Mouse (Mus musculus) cerebellum, adult (tissue): ENCODE data around the gene Cd200r3.

Source experiments
- ATAC-seq: cut with Nextera tagmentation; 2 replicates; pipeline ENCODE4 v1.9.2; 2017; ENCODE audit warnings: mild to moderate bottlenecking, moderate library complexity, mixed read lengths; ENCODE audit not compliant: insufficient number of reproducible peaks, low FRiP score, low TSS enrichment

Gene Cd200r3

DNA sequence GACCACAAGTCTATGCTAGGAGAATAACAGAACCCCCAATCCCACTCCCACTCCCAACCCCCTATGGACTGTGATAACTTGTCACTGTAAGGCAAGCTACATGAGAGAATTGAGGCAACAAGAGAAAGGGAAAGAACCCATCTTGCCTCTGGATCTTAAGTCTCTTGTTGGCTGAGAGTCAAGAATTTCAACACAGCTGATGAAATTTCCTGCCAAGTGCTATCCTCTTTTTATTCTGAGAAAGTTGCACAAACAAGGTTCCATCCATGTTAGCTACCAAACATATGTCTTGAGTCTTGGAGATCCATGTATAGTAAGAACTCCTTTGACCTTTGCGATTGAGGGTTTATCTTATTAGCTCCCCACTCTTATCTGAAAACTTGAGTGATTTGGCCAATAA lies 86.0 kb downstream of the Cd200r3 start:
- ATAC-seq: no peak

DNA sequence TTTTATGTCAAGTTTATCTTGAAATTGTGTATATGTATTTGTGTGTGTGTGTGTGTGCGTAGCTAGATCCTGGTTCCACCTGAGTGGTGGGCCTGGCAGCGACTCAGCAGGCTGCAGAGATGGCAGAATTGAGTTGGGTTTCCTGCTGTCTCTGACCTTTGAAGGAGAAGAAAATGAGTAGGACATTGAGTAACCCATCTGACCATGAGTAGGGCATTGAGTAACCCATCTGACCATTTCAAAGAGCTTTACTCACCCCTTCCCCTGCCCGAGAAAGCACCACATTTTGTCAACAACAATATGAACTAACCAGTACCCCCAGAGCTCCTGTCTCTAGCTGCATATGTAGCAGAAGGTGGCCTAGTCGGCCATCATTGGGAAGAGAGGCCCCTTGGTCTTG lies 86.6 kb downstream of the Cd200r3 start:
- no peak for ATAC-seq

DNA sequence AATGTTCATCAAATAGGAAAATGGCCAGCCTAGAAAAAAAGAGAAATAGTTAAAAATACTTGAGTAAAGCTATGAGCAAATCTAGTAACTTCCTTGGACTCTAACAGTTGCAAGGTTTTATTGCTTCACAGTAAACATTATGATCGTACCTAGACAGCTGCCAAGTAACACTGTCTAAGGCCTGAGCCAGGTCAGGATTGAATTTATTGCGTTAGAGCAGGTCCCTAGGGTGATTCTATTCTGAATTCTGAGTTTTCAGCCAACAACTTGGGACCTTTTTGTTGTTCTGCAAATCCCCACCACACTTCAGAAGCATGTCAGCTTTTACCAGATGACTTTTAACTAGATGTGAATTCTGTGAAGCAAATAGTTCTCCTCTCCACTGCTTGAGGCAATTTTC lies 87.3 kb downstream of the Cd200r3 start:
- ATAC-seq: no peak
